Mouse (Mus musculus): Measurements from ENCODE around the gene Ptpn20. TPM values are rescaled to one million over a fixed set of nuclear protein-coding genes. Genes with fewer than 3 reads are reported as not detected.

The Ptpn20 gene
- total and polyA plus RNA-seq, 2 experiments from 2014 or later, result not detected

- Histone ChIP-seq H3K4me2 (ENCODE audit: low read depth, low read length) (no peak overlapping the region), H3K9ac (replicated peaks; ENCODE audit: low read depth, low read length) (no peak overlapping the region), H3K4me1 (ENCODE audit: control insufficient read depth, insufficient read depth) (peaks cover 27% of the 10 kb centered on the region), H3K9me3 (replicated peaks; ENCODE audit: control insufficient read depth, low read length) (no peaks in the 10 kb centered on the region), H3K36me3 (replicated peaks; ENCODE audit: control insufficient read depth, insufficient read depth, low read length) (no peaks in the 10 kb centered on the region), H3K27ac (ENCODE audit: low read depth) (no peak overlapping the region), H3K4me3 (ENCODE audit: low read depth, low read length) (no peak overlapping the region), H3K27me3 (ENCODE audit: control insufficient read depth, insufficient read depth, low read length) (no peaks in the 10 kb centered on the region)
- ATAC-seq (ENCODE audit: insufficient read depth, low read depth) (no peak), DNase-seq (ENCODE audit: low spot score) (no peak)
- TF ChIP-seq CTCF (IDR thresholded peaks at IDR 0.05; ENCODE audit: low read depth) (no peak), EP300 (IDR thresholded peaks at IDR 0.05; ENCODE audit: low read depth) (no peak)
Measured at GRCm38 (mm10) chr14:33689044-33689443, 100.0 kb downstream of the Ptpn20 start.

Other genes starting within 250 kb of the Ptpn20 start
- 59.7 and 88.1 TPM in 2 replicates for gene Mapk8, start 142.0 kb upstream of the Ptpn20 start, total RNA-seq (2014; rRNA removed; ENCODE audit: low replicate concordance)
- gene Mapk8, start 142.0 kb upstream of the Ptpn20 start, polyA plus RNA-seq (2015; fragmentation: Nextera tagmentation; extraction: Ambion mirVana), result 10.2 and 12.8 TPM in 2 replicates
- gene Frmpd2, start 117.5 kb upstream of the Ptpn20 start, total RNA-seq (2014; rRNA removed; ENCODE audit: low replicate concordance), result not detected in 2 replicates
- 0.03 and 0.05 TPM in 2 replicates for gene Frmpd2, start 117.5 kb upstream of the Ptpn20 start, polyA plus RNA-seq (2015; fragmentation: Nextera tagmentation; extraction: Ambion mirVana)

Measured in heart, postnatal 0 days (tissue).